Mouse (Mus musculus): ENCODE data around the gene Tmem167b. TPM values are rescaled to one million over a fixed set of nuclear protein-coding genes. Genes with fewer than 3 reads are reported as not detected.

Tmem167b gene
- polyA plus RNA-seq (2016; fragmentation: Nextera tagmentation; extraction: Ambion mirVana), result 17.8 and 19.8 TPM in 2 replicates

DNA sequence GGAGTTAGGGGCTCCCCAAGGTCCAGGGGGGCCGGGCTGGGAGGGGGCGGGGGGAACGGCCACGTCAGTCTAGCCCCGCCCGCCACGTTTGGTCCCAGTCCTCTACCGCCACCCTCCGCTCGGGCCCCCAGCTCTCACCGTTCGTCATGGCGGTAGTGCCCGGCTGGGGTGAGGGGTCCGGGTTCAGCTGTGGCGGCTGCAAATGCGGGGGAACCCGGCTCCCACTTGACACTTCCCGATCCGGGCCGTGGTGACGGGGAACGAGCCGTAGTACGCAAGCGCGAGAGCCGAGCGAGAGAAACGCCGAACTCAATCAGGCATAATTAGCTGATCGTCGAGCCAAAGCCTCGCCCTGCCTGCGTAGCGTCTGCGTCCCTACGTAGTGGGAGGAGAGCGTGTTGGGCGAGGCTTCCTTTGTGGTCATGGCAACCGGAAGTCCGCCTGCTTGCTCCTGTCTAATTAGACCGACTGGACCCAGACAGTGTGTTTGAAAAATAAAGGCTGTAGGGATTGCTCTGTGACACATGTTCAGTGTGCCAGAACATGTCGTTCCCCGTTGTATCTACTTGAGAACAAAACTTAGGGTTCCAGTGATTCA, at the start of gene Tmem167b:
Gene Tmem167b, minus strand, starts transcription at position 334 of the 598 bp plus-strand sequence.
- peak within 1 kb of the TSS; percentile 93 for H3K27ac ChIP-seq
- H3K27me3 ChIP-seq (replicated peaks), result no peaks in the 10 kb centered on the region
- peaks cover 30% of the 10 kb centered on the region for H3K36me3 ChIP-seq
- H3K9me3 ChIP-seq (replicated peaks), result no peaks in the 10 kb centered on the region
- peak; percentile 96 for ATAC-seq
- peaks cover 50% of the 10 kb centered on the region for H3K4me1 ChIP-seq
- H3K4me3 ChIP-seq, result peak within 1 kb of the TSS; percentile 77
- WGBS (ENCODE audit: insufficient replicate concordance), result under 1% methylated on average over 45 of the region's 45 CpGs
- H3K4me2 ChIP-seq, result peak within 1 kb of the TSS; percentile 81
- peak within 1 kb of the TSS; percentile 80 for H3K9ac ChIP-seq

GRCm38 (mm10) chr3:108608906-108609305, 46.6 kb upstream of the Tmem167b start:
- H3K9ac ChIP-seq, result no peak overlapping the region
- ATAC-seq, result no peak
- H3K27me3 ChIP-seq (replicated peaks), result no peaks in the 10 kb centered on the region
- H3K27ac ChIP-seq, result no peak overlapping the region
- H3K36me3 ChIP-seq, result no peaks in the 10 kb centered on the region
- H3K4me2 ChIP-seq, result no peak overlapping the region
- no peak overlapping the region for H3K4me3 ChIP-seq
- 24% methylated on average over 3 of the region's 3 CpGs for WGBS (ENCODE audit: insufficient replicate concordance)
- H3K9me3 ChIP-seq (replicated peaks), result no peaks in the 10 kb centered on the region
- no peaks in the 10 kb centered on the region for H3K4me1 ChIP-seq

DNA sequence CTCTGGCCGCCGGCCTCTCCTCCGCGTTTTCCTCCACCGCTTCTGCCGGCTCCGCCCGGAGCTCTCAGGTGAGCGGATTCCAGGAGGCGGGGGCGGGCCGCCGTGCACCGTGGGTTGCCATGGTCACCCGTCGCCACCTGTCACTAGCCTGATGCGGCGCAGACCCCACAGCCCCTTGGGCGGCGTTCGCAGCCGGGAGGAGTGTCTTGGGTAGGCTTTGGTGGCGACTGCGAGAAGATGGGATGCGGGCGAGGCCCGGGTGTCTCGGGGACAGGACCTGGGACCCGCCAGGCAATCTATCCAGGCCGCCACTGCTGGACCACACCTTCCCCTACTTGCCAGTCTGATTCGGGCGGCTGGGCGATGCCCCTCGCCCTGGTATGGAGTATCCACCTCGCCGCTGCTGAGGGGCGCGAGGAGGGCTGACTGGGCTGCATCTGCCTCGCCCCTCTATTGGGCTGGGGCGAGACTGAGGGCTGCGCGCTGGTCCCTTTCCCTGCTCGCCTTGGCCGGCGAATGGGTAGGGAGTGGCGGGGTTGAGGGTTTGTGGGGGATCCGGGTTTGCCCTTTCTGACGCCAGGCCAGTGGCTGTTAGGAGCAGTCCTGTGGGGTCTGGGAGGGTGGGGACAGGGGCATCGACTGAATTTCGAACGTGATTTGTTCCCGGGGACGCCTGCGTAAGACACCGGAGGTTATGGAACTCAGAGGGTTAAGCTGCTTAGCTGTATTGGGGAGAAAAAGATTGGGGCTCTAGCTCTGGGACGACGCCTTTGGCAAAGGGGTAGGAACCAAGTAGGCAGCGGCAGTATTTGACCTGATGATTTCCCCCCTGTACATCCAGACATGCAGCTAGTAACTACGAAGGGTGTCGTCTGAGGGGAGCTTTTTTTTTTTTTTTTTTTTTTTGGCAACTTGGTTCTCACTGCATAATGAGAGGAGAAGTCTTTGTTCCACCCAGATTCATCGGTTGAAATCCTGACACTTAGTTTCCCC, 29.6 kb upstream of the Tmem167b start:
- WGBS (ENCODE audit: insufficient replicate concordance), result under 1% methylated on average over 60 of the region's 61 CpGs

DNA sequence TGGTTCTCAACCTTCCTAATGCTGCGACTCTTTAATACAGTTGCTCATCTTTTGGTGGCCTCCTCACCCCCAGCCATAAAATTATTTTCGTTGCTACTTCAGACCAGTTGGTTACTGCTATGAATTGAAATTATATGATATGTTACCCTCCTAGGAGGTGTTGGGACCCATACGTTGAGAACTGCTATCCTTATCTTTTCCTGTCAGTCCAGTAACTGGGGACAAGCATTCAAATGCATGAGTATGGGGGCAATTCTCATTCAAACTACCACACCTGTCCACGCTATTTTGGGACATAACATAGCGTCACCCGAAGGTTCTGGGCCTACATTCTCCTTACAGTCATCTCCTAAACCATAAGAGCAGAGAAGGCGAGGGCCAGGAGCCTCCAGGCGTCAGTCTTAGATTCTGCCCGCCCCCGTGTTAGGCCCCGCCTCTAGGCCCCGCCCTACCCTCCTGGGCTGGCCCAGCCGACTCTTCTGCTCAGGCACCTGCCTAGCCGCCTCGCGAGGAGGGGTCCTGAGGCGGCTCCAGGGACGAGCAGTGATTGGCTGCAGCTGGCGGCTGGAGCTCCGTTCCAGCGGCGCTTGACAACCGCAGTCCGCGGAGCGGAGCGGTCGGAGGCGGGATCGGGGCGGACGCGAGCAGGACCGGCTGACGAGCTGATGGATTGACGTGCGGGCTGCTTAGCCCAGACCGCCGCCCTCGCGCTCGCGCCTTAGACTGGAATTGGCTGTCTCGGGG, 28.7 kb upstream of the Tmem167b start, which contains the start of gene Wdr47:
Gene Wdr47, plus strand, starts transcription at position 494 of the 744 bp plus-strand sequence.
- Histone ChIP-seq H3K9me3 (replicated peaks) (no peaks in the 10 kb centered on the region), H3K36me3 (no peaks in the 10 kb centered on the region), H3K27me3 (replicated peaks) (no peaks in the 10 kb centered on the region), H3K4me1 (peaks cover 18% of the 10 kb centered on the region), H3K9ac (peak within 1 kb of the TSS; percentile 84), H3K4me3 (peak within 1 kb of the TSS; percentile 89), H3K4me2 (peak within 1 kb of the TSS; percentile 100), H3K27ac (peak within 1 kb of the TSS; percentile 83)
- ATAC-seq, result peak; percentile 99
- WGBS (ENCODE audit: insufficient replicate concordance), result 3% methylated on average over 44 of the region's 44 CpGs

More for the DNA sequence above, 29.6 kb upstream of the Tmem167b start:
- peak overlapping the region; percentile 84 for H3K9ac ChIP-seq
- peaks cover 18% of the 10 kb centered on the region for H3K4me1 ChIP-seq
- H3K36me3 ChIP-seq, result no peaks in the 10 kb centered on the region
- peak overlapping the region; percentile 89 for H3K4me3 ChIP-seq
- H3K27ac ChIP-seq, result peak overlapping the region; percentile 83
- H3K9me3 ChIP-seq (replicated peaks), result no peaks in the 10 kb centered on the region
- H3K4me2 ChIP-seq, result peak overlapping the region; percentile 100
- no peaks in the 10 kb centered on the region for H3K27me3 ChIP-seq (replicated peaks)
- ATAC-seq, result no peak; the same call in 1 of the 2 replicates

GRCm38 (mm10) chr3:108588446-108588845, 26.2 kb upstream of the Tmem167b start:
- Histone ChIP-seq H3K9ac (no peak overlapping the region), H3K27ac (no peak overlapping the region), H3K4me2 (no peak overlapping the region), H3K4me3 (no peak overlapping the region), H3K36me3 (no peaks in the 10 kb centered on the region), H3K4me1 (peaks cover 18% of the 10 kb centered on the region), H3K9me3 (replicated peaks) (no peaks in the 10 kb centered on the region), H3K27me3 (replicated peaks) (no peaks in the 10 kb centered on the region)
- ATAC-seq, result no peak
- 48% methylated on average over 2 of the region's 2 CpGs for WGBS (ENCODE audit: insufficient replicate concordance)

DNA sequence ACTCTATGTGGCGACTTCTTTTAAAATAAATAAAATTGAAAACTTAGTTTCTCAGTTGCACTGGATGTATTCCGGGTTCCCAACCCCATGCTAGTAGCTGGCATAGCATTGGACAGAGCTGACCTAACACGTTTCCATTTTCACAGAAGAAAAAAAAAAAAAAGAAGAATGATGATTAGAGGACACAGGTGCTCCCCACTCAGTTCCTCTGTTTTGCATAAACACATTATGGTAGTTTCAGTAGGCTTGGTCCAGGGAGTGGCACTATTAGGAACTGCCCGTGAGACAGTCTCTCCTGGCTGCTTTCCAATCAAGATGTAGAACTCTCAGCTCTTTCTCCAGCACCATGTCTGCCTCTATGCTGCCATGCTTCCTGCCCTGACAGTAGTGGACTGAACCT, 22.3 kb upstream of the Tmem167b start:
- Histone ChIP-seq H3K36me3 (no peaks in the 10 kb centered on the region; the same call in 1 of the 2 replicates), H3K27me3 (replicated peaks) (no peaks in the 10 kb centered on the region), H3K4me1 (no peaks in the 10 kb centered on the region), H3K9me3 (replicated peaks) (no peaks in the 10 kb centered on the region), H3K9ac (no peak overlapping the region), H3K4me3 (no peak overlapping the region), H3K27ac (no peak overlapping the region), H3K4me2 (no peak overlapping the region)
- WGBS (ENCODE audit: insufficient replicate concordance), result 61% methylated on average over 4 of the region's 4 CpGs
- ATAC-seq, result no peak

- Histone ChIP-seq H3K9ac (no peak overlapping the region; the same call in 1 of the 2 replicates), H3K4me2 (0 out of 2 replicates have a peak overlapping the region, but pooled peaks have one; percentile 85), H3K36me3 (peaks cover 16% of the 10 kb centered on the region), H3K4me3 (no peak overlapping the region), H3K9me3 (replicated peaks) (no peaks in the 10 kb centered on the region), H3K27me3 (replicated peaks) (0 out of 2 replicates have a peak, but pooled peaks cover 2% of the 10 kb centered on the region), H3K27ac (no peak overlapping the region), H3K4me1 (peaks cover 34% of the 10 kb centered on the region)
- no peak for ATAC-seq
- WGBS (ENCODE audit: insufficient replicate concordance), result 65% methylated on average over 5 of the region's 5 CpGs
Observed at GRCm38 (mm10) chr3:108574018-108574417, 11.8 kb upstream of the Tmem167b start.

DNA sequence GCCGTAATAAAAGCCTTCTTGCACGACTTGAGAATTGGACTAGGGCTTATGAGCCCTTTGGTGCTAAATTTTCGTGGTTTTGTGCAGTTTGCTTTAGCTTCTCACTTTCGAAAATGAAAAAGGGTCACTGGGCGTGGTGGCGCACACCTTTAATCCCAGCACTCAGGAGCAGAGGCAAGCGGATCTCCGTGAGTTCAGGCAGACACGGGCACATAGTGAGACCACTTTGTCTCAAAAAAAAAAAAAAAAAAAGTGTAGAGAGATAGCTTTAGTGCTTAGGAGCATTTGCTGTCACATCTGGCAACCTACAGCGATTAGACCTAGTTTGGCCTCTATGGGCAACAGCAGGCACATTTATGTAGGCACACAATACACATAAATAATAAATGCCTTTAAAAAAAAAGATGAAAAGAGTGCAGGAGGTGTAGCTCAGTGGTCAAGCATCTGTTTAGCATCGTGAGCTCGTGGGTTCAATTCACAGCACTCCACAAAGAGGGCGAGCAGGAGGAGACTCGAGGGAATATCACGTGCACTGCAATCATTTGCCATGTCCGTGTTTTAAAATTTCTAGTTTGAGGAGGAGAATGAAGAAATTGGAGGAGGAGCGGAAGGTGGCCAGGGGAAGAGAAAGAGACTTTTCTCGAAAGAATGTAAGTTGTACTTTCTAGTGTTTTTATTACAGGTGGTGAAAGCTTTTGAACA, 10.2 kb upstream of the Tmem167b start:
- Histone ChIP-seq H3K9me3 (replicated peaks) (no peaks in the 10 kb centered on the region), H3K4me3 (peak overlapping the region; percentile 79), H3K9ac (peak overlapping the region; percentile 84), H3K4me2 (peak overlapping the region; percentile 85), H3K27ac (peak overlapping the region; percentile 75), H3K27me3 (replicated peaks) (peaks cover 16% of the 10 kb centered on the region; the same call in 1 of the 2 replicates), H3K4me1 (peaks cover 34% of the 10 kb centered on the region), H3K36me3 (peaks cover 4% of the 10 kb centered on the region; the same call in 1 of the 2 replicates)
- ATAC-seq, result no peak
- 39% methylated on average over 18 of the region's 18 CpGs for WGBS (ENCODE audit: insufficient replicate concordance)

DNA sequence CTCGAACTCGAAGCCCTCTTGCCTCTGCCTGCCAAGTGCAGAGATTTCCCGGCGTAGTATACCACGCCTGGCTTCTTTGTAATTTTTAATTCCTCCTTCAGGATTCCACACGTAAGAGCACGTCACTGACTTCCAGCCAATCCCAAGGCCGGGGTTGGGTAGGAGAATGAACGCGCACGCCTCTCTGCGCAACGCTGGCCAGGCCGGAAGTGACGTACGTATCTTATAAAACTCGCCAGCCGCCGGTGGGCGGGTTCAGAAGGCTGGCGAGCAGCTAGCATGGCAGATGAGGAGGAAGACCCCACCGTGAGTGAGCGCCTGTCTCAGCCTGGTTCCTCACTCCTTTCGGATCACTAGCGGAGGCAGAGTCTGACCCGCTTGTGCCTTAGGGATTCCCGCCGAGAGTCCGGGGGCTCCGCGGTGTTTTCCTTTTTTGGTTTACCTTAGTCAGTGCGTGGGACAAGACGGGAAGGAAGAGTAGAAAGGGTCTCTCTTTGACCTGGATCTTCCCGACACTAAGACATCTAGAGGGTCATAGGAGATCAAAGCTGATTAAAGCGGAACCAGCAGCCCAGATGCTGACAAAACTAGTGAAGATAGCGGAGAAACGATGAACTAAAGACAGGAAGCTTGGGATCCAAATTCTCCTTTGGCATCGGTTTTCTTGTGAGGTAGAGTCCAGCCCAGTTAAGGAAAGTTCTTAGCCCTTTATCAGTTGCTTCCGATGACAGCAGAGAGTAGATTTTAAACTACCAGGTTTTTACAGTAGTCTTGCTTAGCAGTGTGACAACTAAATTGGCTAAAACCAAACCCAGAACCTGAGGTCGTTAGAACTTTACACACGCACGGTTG, 9.4 kb upstream of the Tmem167b start, which contains the start of gene Taf13:
Gene Taf13, plus strand, starts transcription at position 256 of the 852 bp plus-strand sequence.
- Histone ChIP-seq H3K36me3 (peaks cover 4% of the 10 kb centered on the region; the same call in 1 of the 2 replicates), H3K4me3 (peak within 1 kb of the TSS; percentile 79), H3K9ac (peak within 1 kb of the TSS; percentile 84), H3K27ac (peak within 1 kb of the TSS; percentile 75), H3K9me3 (replicated peaks) (no peaks in the 10 kb centered on the region), H3K4me1 (peaks cover 34% of the 10 kb centered on the region), H3K4me2 (peak within 1 kb of the TSS; percentile 85), H3K27me3 (replicated peaks) (peaks cover 16% of the 10 kb centered on the region; the same call in 1 of the 2 replicates)
- ATAC-seq, result peak; percentile 99
- WGBS (ENCODE audit: insufficient replicate concordance), result under 1% methylated on average over 42 of the region's 42 CpGs

DNA sequence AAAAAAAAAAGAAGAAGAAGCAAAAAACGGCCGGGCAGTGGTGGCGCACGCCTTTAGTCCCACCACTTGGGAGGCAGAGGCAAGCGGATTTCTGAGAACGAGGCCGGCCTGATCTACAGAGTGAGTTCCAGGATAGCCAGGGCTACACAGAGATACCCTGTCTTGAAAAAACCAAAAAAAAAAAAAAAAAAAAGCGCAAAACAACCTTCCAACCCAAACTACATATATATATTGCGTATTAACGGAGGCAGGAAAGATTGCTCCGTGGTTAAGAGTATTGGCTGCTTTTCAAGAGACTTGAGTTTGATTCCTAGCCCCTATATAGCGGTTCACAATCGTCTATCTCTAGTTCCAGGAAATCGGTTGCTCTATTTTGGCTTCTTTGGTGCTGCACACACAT, 8.5 kb upstream of the Tmem167b start:
- Histone ChIP-seq H3K27ac (no peak overlapping the region), H3K4me3 (peak overlapping the region; percentile 79), H3K36me3 (peaks cover 4% of the 10 kb centered on the region; the same call in 1 of the 2 replicates), H3K9me3 (replicated peaks) (no peaks in the 10 kb centered on the region), H3K4me1 (peaks cover 34% of the 10 kb centered on the region), H3K4me2 (peak overlapping the region; percentile 85), H3K9ac (0 out of 2 replicates have a peak overlapping the region, but pooled peaks have one; percentile 12), H3K27me3 (replicated peaks) (peaks cover 16% of the 10 kb centered on the region; the same call in 1 of the 2 replicates)
- 79% methylated on average over 14 of the region's 14 CpGs for WGBS (ENCODE audit: insufficient replicate concordance)
- ATAC-seq, result no peak

Data from liver, embryonic 12.5 days (tissue).